8 mouse cellular contexts compared by ENCODE assay signal in the genomic region with DNA sequence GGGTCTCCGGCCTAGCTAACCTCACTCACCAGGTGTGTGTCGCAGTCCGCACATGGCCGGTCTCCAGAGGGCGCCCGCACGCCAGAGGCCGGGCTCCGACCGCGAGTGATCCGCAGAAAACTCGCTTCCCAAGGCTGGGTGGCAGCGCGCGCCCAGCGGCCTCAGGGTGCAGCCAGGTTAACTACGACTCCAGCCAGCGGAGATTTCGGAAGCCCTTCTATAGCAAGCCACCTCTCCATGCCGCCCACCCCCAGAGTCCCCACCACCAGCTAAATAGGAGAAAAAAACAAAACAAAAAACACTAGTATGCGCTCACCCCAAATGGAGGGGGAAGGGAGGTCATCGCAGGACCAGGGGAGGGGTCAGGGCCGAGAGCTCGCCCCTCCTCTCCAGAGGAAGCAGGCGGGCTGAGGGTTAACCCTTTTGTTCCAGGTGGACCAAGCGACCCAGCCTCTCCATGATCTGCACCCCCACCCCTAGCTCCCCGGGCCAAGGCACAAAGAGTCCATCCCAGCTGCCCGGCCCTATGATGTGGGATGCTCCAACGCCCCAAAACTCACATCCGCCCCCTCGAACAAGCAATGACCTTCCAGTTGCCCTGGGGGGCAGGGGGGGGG. TPM values are rescaled to one million over a fixed set of nuclear protein-coding genes. Genes with fewer than 3 reads are reported as not detected.
DNase-seq lines count a peak whose midpoint lies in the region; ATAC-seq lines count a peak whose summit lies in the region.

No protein-coding gene starts in this region.

- H3K4me3 ChIP-seq in heart, embryonic 15.5 days = peak overlapping the region; percentile 61
- peak overlapping the region; percentile 42 for H3K4me3 ChIP-seq in lung, embryonic 16.5 days (ENCODE audit: low read length)

- H3K27ac ChIP-seq in heart, embryonic 15.5 days = peak overlapping the region; percentile 72
- H3K27ac ChIP-seq in lung, embryonic 16.5 days (ENCODE audit: low read length) = no peak overlapping the region

- H3K9ac ChIP-seq in heart, embryonic 15.5 days = peak overlapping the region; percentile 61
- H3K9ac ChIP-seq in lung, embryonic 16.5 days (ENCODE audit: low read length) = no peak overlapping the region

- H3K4me2 ChIP-seq in heart, embryonic 15.5 days = peak overlapping the region; percentile 90
- peak overlapping the region; percentile 62 for H3K4me2 ChIP-seq in lung, embryonic 16.5 days (ENCODE audit: low read depth, low read length)

- DNase-seq in layer of hippocampus, adult 11-12 months (ENCODE audit: low spot score) = peak; percentile 34
- DNase-seq in layer of hippocampus, adult 9-11 months = no peak
- DNase-seq in embryo, embryonic 11 days = peak; percentile 90
- peak; percentile 79 for DNase-seq in kidney, postnatal 10 days
- peak; percentile 42 for DNase-seq in right cerebral cortex, postnatal 14 days
- DNase-seq in spleen, postnatal 4 days (ENCODE audit: low spot score in 2 of 2) = no peak

- peak; percentile 63 for ATAC-seq in heart, embryonic 15.5 days (replicated peaks; ENCODE audit: insufficient number of reproducible peaks, insufficient read depth, low FRiP score, low read depth)
- peak; percentile 55 for ATAC-seq in lung, embryonic 16.5 days (ENCODE audit: low read depth)

- peaks cover 29% of the 10 kb centered on the region for H3K4me1 ChIP-seq in heart, embryonic 15.5 days (replicated peaks)
- peaks cover 8% of the 10 kb centered on the region; the same call in 1 of the 2 replicates for H3K4me1 ChIP-seq in lung, embryonic 16.5 days (replicated peaks; ENCODE audit: control insufficient read depth, insufficient read depth, low read length)

- H3K27me3 ChIP-seq in heart, embryonic 15.5 days = peaks cover 78% of the 10 kb centered on the region
- H3K27me3 ChIP-seq in lung, embryonic 16.5 days (ENCODE audit: control insufficient read depth, insufficient read depth, low read depth, low read length) = peaks cover 73% of the 10 kb centered on the region

- H3K9me3 ChIP-seq in heart, embryonic 15.5 days (replicated peaks) = no peaks in the 10 kb centered on the region
- no peaks in the 10 kb centered on the region for H3K9me3 ChIP-seq in lung, embryonic 16.5 days (ENCODE audit: control insufficient read depth, low read length)

- no peaks in the 10 kb centered on the region for H3K36me3 ChIP-seq in heart, embryonic 15.5 days
- H3K36me3 ChIP-seq in lung, embryonic 16.5 days (ENCODE audit: control insufficient read depth, insufficient read depth, low read length) = no peaks in the 10 kb centered on the region

- WGBS in heart, embryonic 15.5 days = under 1% methylated on average over 32 of the region's 32 CpGs
- under 1% methylated on average over 32 of the region's 32 CpGs for WGBS in lung, embryonic 16.5 days

RNA-seq across cellular contexts. Expression of gene Sall4, which starts 2.6 kb away (rescaled TPM):
- 0.87 and 1.0 TPM in 2 replicates for polyA plus RNA-seq in heart, embryonic 15.5 days (2015; fragmentation: Nextera tagmentation; extraction: Ambion mirVana)
- polyA plus RNA-seq in lung, embryonic 16.5 days (2015; fragmentation: Nextera tagmentation; extraction: Ambion mirVana) = 0.41 TPM in 1 of 2 replicates, not detected in the other

RNA-seq across cellular contexts. Expression of gene Atp9a, which starts 23.0 kb away (rescaled TPM):
- 13.8 and 20.1 TPM in 2 replicates for polyA plus RNA-seq in heart, embryonic 15.5 days (2015; fragmentation: Nextera tagmentation; extraction: Ambion mirVana)
- polyA plus RNA-seq in lung, embryonic 16.5 days (2015; fragmentation: Nextera tagmentation; extraction: Ambion mirVana) = 12.2 and 13.8 TPM in 2 replicates

Comparison
In these comparisons a context has a peak if more than half of its experiments do, and no peak if none do; other contexts are left out.
1. DNase-seq: peak in layer of hippocampus, adult 11-12 months (single experiment), embryo, embryonic 11 days (single experiment), kidney, postnatal 10 days (single experiment) and right cerebral cortex, postnatal 14 days (single experiment); none in layer of hippocampus, adult 9-11 months (single experiment) and spleen, postnatal 4 days (0 of 2).